Mouse (Mus musculus) adrenal gland, adult 8-10 months (tissue): ENCODE data around the gene Vmn1r172. TPM values are rescaled to one million over a fixed set of nuclear protein-coding genes. Genes with fewer than 3 reads are reported as not detected.
"Not testable (repeated sequence)": the region's sequence is repeated elsewhere in the genome, so short reads cannot be mapped to it uniquely, and the experiment has no call there.

Experiments used
- DNase-seq: peaks from one replicate; pipeline ENCODE4 v3.0.0; 2022
- total RNA-seq, 4 experiments: library from RNA; stranded (reverse); gene quantifications; 2 replicates each; pipeline ENCODE4 v1.2.4; 2022

Vmn1r172 gene
- total RNA-seq: not detected

- DNase-seq: no peak
Observed at GRCm38 (mm10) chr7:23658016-23658415, at the start of gene Vmn1r172. Gene Vmn1r172, plus strand, starts transcription at chr7:23658316.

- DNase-seq: no peak
Observed at GRCm38 (mm10) chr7:23630422-23630821, 27.7 kb upstream of the Vmn1r172 start, which contains the start of gene Vmn1r171. Gene Vmn1r171, plus strand, starts transcription at chr7:23630722.

- not testable (repeated sequence) for DNase-seq
Observed at GRCm38 (mm10) chr7:23700403-23700802, 42.3 kb downstream of the Vmn1r172 start, which contains the start of gene Vmn1r173. Gene Vmn1r173, plus strand, starts transcription at chr7:23700703.

Other genes starting within 250 kb of the Vmn1r172 start
- not detected for gene Vmn1r167, start 151.1 kb upstream of the Vmn1r172 start, total RNA-seq
- gene Vmn1r168, start 118.6 kb upstream of the Vmn1r172 start, total RNA-seq: not detected
- not detected for gene Vmn1r169, start 82.8 kb upstream of the Vmn1r172 start, total RNA-seq
- gene Vmn1r170, start 52.1 kb upstream of the Vmn1r172 start, total RNA-seq: not detected
- not detected for gene Vmn1r171, start 27.6 kb upstream of the Vmn1r172 start, total RNA-seq
- gene Vmn1r173, start 42.4 kb downstream of the Vmn1r172 start, total RNA-seq: not detected
- gene Vmn1r174, start 94.0 kb downstream of the Vmn1r172 start, total RNA-seq: not detected
- gene Vmn1r175, start 152.3 kb downstream of the Vmn1r172 start, total RNA-seq: not detected
- gene Vmn1r176, start 179.1 kb downstream of the Vmn1r172 start, total RNA-seq: not detected
- not detected for gene Vmn1r177, start 208.1 kb downstream of the Vmn1r172 start, total RNA-seq
- not detected for gene Vmn1r178, start 233.7 kb downstream of the Vmn1r172 start, total RNA-seq